Mouse (Mus musculus) spleen, adult 2 months (tissue): ENCODE measurements around the gene Sectm1a.

Source experiments
- CTCF ChIP-seq: fragments of 200-500 bp; IDR thresholded peaks from 2 replicates; pipeline ENCODE4 v1.5.1; 2011; ENCODE audit warnings: mild to moderate bottlenecking, inconsistent platforms; ENCODE audit not compliant: insufficient read depth, insufficient read length, insufficient replicate concordance; ENCODE audit errors: extremely low read depth
- POLR2A ChIP-seq: fragments of 200-500 bp; IDR thresholded peaks from 2 replicates; pipeline ENCODE4 v1.6.1; 2011; ENCODE audit warnings: low read depth, low read length, inconsistent platforms

- TF ChIP-seq CTCF, result no peak
- TF ChIP-seq POLR2A, result no peak
Observed at GRCm38 (mm10) chr11:121100692-121101091, 19.7 kb upstream of the Sectm1a start.
